Mouse (Mus musculus): Measurements from ENCODE around the gene Rps8.

GRCm38 (mm10) chr4:117202992-117203354, 46.9 kb upstream of the Rps8 start:
- TF ChIP-seq CTCF (IDR thresholded peaks at IDR 0.05; ENCODE audit: insufficient read depth, low read length) (no peak), POLR2A (IDR thresholded peaks at IDR 0.05; ENCODE audit: borderline replicate concordance, extremely low read depth, low read depth, low read length) (no peak)
